Mouse (Mus musculus): ENCODE measurements at regions not wholly inside any gene's neighbourhood (a gene's known extent, or its start where the extent isn't known, plus 50 kb on each side); places are given as distances from the start of the nearest gene placed in this dataset.

GRCm38 (mm10) chrX:76077781-76078180 is 186.3 kb upstream of the Cldn34b3 start:
- no peak for DNase-seq (ENCODE audit: low read depth, low spot score)

GRCm38 (mm10) chrX:76082670-76083069 is 181.4 kb upstream of the Cldn34b3 start:
- no peak for DNase-seq (ENCODE audit: low read depth, low spot score)

GRCm38 (mm10) chrX:76110763-76111474 is 153.2 kb upstream of the Cldn34b3 start:
- no peak for DNase-seq (ENCODE audit: low read depth, low spot score)

GRCm38 (mm10) chrX:76116086-76116485 is 148.0 kb upstream of the Cldn34b3 start:
- no peak for DNase-seq (ENCODE audit: low read depth, low spot score)

GRCm38 (mm10) chrX:76116562-76116961 is 147.5 kb upstream of the Cldn34b3 start:
- no peak for DNase-seq (ENCODE audit: low read depth, low spot score)

- DNase-seq (ENCODE audit: low read depth, low spot score), result no peak
These were observed 143.2 kb upstream of the Cldn34b3 start for GRCm38 (mm10) chrX:76120936-76121335.

GRCm38 (mm10) chrX:76123355-76123754 is 140.7 kb upstream of the Cldn34b3 start:
- DNase-seq (ENCODE audit: low read depth, low spot score), result no peak

- no peak for DNase-seq (ENCODE audit: low read depth, low spot score)
These were observed 126.4 kb upstream of the Cldn34b3 start for GRCm38 (mm10) chrX:76137729-76138128.

- no peak for DNase-seq (ENCODE audit: low read depth, low spot score)
These were observed 123.1 kb upstream of the Cldn34b3 start for GRCm38 (mm10) chrX:76141022-76141421.

- peak; percentile 89 for DNase-seq (ENCODE audit: low read depth, low spot score)
These were observed 89.3 kb upstream of the Cldn34b3 start for GRCm38 (mm10) chrX:76174806-76175205.

- no peak for DNase-seq (ENCODE audit: low read depth, low spot score)
These were observed 82.5 kb upstream of the Cldn34b3 start for GRCm38 (mm10) chrX:76181446-76182148.

GRCm38 (mm10) chrX:76200607-76201006 is 63.5 kb upstream of the Cldn34b3 start:
- DNase-seq (ENCODE audit: low read depth, low spot score), result no peak

GRCm38 (mm10) chrX:76201366-76201765 is 62.7 kb upstream of the Cldn34b3 start:
- peak; percentile 28 for DNase-seq (ENCODE audit: low read depth, low spot score)
